Mouse (Mus musculus) layer of hippocampus, postnatal 10 days (tissue): ENCODE results near the gene Dusp28. TPM values are rescaled to one million over a fixed set of nuclear protein-coding genes. Genes with fewer than 3 reads are reported as not detected.

Source experiments
- DNase-seq, 2 experiments: peaks; one replicate each; pipeline ENCODE4 v3.0.0; 2021; ENCODE audit warnings: low spot score in 2 of 2
- total RNA-seq, 2 experiments: library from RNA; stranded (reverse); gene quantifications; 2 replicates each; pipeline ENCODE4 v1.2.3; 2021

Dusp28 gene
- total RNA-seq, 2 experiments from 2014 or later, result 8.3 to 9.6 TPM

GRCm38 (mm10) chr1:92936467-92936866, 29.7 kb downstream of the Dusp28 start:
- no peak for DNase-seq

DNA sequence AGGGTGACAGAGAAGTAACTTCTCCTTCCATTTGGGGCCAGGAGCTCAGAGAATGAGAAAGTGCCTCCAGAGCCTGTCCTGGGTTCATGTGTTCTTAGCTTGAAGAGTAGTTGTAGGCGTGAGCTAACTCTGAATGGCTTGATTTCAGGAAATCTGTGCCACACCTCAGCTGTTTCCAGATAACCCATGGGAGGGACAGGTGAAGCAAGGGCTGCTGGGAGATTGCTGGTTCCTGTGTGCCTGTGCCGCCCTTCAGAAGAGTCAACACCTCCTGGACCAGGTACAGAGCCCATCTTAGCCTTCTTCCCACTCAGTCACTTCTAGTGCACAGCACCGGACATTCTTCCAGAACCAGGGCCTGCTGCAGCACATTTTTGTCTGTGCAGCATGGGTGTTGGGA, 31.0 kb downstream of the Dusp28 start:
- DNase-seq, result no peak

DNA sequence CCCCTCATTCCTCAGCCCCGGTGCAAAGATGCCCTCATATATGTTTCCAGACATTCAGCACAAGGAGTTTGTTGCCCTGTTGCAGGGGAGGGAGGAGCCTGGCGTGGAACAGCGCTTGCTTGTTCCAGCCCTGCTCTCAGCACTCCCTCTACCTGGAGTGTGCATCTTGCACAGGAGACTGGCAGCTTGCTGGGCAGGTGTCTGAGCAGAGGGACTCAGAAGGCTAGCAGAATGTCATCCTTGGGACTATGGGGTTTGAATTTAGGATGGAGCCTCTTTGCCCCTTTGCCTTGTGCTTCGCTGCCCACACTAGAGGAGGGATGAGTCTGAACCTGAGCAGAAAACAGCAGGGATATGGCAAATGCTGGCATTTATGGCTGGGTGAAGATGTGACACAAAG, 33.0 kb downstream of the Dusp28 start:
- DNase-seq, result no peak

DNA sequence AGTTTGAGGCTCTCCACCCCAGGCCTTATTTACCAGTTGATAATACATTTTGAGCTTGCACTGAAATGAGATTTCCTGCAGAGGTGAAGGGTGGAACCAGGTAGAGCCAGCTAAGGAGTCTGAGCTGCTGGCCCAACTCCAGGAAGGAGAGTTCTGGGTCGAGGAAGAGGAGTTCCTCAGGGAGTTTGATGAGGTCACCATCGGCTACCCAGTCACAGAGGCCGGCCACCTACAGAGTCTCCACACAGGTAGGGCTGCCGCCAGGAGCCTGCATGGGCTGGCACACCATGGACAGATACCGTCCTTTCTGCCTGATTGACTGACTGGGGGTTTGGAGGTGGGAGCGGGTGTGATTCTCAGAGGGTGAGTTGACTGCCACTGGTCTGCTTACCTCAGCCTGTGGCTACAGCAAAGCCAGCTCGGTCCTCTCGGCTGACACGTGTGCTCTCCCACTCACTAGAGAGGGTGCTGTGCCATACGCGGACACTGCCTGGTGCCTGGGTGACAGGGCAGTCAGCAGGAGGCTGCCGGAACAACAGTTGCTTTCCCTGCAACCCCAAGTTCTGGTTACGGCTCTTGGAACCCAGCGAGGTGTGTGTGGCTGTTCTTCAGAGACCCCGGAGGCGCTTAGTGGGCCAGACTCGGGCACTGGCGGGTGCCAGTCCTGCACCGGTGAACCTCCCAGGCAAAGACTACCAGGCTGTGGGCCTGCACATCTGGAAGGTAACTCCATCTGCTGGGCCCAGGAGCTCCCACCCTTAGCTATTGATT, 36.6 kb downstream of the Dusp28 start:
- DNase-seq, result no peak

GRCm38 (mm10) chr1:92947966-92948365, 41.2 kb downstream of the Dusp28 start:
- peak in 1 of 2 experiments; percentile 8 for DNase-seq

DNA sequence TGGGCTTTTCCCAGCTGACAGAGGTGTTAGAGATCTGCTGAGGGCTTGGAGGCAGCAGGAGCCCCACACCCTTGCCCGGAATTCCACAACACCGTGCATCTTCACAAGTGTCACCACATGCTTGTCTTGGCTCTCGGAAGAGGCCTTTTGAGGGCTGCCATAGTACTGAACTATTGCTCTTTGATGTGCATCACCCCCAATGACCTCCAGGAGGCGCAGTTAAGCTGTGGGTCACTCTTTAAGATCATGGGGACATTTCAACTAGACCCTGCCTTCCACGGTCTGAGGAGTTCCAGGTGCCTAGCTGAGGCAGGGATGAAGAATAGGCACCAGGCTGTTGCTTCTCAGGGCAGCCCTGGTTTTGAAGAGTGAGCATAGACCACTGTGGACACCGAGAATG, 42.6 kb downstream of the Dusp28 start:
- peak in 1 of 2 experiments; percentile 24 for DNase-seq

DNA sequence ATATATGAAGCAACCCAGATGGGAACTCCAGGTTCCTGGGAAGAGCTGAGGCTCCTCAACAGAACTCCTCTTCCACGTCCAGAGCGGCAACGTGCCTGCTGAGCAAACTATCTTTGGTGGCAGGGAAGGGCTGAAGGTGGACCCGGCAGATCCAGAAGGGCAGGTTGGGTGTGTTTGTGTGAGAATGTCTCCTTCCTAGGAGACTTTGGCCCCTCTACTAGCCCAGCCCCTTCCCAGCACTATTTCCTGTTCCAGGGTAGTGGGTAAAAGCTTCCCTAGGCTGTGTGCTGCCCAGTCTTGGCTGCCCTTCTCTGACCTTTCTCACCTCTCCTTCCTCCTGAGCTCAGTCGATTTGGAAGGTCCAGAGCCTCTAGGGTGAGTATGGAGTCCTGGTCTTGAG, 43.8 kb downstream of the Dusp28 start, which contains the start of gene Gpr35:
Gene Gpr35 (plus strand): TSS at position 259 of the 400 bp plus-strand sequence.
- peak in 1 of 2 experiments; percentile 7 for DNase-seq

- DNase-seq, result no peak
Observed at GRCm38 (mm10) chr1:92953641-92954040, 46.9 kb downstream of the Dusp28 start.

DNA sequence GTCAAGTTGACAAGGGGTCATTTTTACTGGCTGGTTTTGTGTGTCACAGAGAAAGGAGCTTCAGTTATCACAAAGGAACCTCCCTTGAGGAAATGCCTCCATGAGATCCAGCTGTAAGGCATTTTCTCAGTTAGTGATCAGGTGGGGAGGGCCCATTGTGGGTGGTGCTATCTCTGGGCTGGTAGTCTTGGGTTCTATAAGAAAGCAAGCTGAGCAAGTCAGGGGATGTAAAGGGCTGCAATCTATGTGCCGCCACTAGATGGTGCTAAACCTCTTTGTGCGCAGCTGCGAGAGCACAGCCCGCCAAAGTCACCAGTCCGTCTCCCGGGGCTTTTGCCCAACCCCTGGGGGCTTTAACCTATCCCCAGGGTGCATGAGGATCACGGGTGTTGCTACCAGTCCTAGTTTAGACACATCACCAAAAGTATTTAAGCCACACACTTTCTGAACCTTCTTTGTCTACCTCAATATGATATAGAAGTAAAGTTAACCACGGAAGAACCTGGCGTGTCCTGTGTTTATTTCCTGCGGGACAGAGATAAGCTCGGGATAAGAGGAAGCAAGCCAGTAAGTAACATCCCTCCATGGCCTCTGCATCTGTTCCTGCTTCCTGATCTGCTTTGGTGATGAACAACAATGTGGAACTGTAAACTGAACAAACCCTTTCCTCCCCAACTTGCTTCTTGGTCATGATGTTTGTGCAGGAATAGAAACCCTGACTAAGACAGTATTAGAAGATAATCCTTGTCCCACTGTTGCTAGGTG, 50.0 kb downstream of the Dusp28 start:
- peak; percentile 78 to 79 for DNase-seq

Other genes with a start within 250 kb of the Dusp28 start
- 100 to 1,000 TPM; 157 to 166 TPM for gene Gpc1, start 75.3 kb upstream of the Dusp28 start, total RNA-seq
- gene Ankmy1, start 4.1 kb upstream of the Dusp28 start, total RNA-seq, result under 1 TPM in 1 of 2 experiments, not detected in 1; 0.21 TPM
- gene Rnpepl1, start 3.8 kb downstream of the Dusp28 start, total RNA-seq, result 10 to 100 TPM; 41.7 to 53.5 TPM
- gene Capn10, start 27.4 kb downstream of the Dusp28 start, total RNA-seq, result 10 to 100 TPM; 50.7 to 55.1 TPM
- under 1 TPM; 0.11 to 0.78 TPM for gene Gpr35, start 43.9 kb downstream of the Dusp28 start, total RNA-seq
- gene Aqp12, start 99.4 kb downstream of the Dusp28 start, total RNA-seq, result not detected
- gene Kif1a, start 195.0 kb downstream of the Dusp28 start, total RNA-seq, result 100 to 1,000 TPM; 704 to 762 TPM
- not detected for gene Agxt, start 228.3 kb downstream of the Dusp28 start, total RNA-seq